Mouse (Mus musculus) kidney, postnatal 25 days (tissue): Measurements from ENCODE around the gene Anapc15-ps.
"Not testable (repeated sequence)": the region's sequence is repeated elsewhere in the genome, so short reads cannot be mapped to it uniquely, and the experiment has no call there.

ENCODE experiments used
- DNase-seq, 2 experiments: peaks; one replicate each; pipeline ENCODE4 v3.0.0; 2021; ENCODE audit warnings: mixed read lengths in 2 of 2

Anapc15-ps gene

DNA sequence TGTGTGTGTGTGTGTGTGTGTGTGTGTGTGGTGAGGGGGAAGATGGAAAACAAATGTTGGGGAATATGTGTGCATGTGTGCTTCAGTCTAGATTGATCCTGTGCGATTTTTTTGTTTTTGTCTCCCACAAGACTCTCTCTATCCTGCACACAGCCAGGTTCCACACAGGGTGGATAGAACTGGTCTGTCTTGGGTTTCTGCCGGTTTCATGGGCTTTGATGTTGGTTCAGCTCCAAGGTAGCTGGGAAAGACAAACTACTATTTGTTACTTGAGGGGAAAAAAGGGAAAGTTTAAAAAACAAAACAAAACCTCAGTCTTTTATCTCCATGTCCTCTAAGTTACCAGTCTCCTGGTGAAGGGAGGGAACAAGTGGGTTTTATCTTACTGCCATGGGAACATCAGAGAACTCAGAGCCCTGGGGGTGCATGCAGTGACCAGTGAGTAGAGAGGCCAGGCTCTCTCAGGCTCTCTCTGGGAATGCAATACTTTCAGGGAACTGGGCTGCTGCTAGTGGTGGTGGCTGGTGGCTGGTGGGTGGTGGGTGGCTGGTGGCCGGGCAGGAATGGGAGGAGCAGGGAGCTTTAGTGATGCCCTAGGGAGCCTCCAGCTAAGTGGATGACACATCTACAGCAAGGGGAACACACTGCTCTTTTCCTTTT, 5.8 kb downstream of the Anapc15-ps start:
- no peak for DNase-seq

DNA sequence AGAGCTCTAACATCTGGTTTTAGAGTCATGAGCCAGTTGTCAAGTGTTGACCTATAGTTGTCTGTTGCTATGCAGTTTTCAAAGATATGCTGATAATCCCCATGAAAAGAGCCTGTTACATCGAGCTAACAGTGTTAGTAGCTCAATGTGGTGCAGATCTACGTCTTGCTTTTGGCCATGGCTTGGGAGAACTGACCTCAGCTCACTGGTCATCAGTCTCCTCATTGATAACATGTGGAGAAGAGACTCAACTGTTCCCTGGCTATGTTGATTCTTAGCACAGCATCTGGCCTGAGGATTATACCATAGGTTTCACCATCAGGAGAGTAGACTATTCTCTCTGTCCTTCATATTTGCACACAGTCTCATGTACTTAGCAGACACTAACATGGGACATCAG, 6.5 kb downstream of the Anapc15-ps start:
- DNase-seq = no peak

DNA sequence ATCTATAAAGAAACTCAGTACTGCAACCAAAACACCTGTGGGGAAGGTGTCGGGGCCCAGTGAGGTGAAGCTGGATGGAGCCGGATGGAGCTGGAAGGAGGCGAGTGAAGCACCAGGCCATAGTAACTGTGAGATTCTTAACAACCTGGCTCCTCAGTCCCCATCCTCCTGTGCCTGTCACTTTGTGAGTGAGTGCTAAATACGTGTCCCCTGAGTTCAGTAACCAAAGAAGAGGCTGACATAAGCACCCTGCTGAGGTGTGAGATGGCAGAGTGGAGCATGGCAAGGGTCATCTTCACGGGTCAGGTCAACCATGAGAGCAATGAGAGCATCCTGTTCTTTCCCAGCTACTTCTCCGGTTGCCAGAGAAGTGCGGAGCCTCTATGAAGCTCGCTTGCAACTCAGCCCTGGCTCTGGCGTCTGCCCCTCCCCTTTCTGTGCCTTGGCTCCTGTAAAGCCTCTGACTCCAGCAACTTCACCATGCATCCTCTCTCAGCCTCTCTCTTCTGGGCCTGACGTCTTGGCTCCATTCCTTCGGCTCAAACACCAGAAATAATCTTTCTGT, 7.7 kb downstream of the Anapc15-ps start:
- peak in 1 of 2 experiments; percentile 28 for DNase-seq

DNA sequence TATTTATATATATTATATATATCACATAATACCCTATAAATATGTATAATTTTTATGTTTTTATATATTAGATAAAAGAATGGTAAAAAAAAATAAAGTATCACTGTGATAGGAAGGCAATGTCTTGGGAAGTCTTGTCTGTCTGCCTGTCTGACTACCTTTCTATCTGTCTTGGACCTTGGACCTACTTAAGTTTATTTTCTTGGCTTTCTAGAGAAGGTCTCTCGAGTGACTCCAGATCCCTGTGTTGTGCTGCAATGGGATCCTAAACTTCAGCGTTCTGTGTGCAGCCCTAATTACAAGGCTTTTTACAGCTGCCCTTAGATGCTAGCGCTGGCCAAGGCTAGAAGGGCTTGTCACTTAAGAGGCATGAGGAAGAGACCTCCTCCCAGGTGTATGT, 8.6 kb downstream of the Anapc15-ps start:
- DNase-seq = no peak

DNA sequence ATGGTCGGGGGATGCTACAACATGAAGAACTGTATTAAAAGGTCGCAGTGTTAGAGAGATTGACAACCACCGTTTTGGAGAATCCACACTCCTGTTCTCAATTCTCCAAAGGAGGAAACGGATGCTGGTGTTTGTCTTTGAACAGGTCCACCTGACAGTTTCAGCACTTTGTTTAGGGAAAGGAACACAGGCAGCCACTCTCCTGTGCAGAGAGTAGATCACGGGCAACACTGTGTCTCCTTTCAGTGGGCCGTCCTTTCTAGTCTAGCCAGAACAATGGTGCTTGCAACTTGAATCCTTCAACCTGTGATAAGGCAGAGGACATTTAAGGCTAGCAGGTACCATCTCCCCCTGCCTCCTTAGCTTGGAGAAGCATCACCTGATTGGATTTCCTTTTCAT, 12.9 kb downstream of the Anapc15-ps start:
- no peak for DNase-seq

DNA sequence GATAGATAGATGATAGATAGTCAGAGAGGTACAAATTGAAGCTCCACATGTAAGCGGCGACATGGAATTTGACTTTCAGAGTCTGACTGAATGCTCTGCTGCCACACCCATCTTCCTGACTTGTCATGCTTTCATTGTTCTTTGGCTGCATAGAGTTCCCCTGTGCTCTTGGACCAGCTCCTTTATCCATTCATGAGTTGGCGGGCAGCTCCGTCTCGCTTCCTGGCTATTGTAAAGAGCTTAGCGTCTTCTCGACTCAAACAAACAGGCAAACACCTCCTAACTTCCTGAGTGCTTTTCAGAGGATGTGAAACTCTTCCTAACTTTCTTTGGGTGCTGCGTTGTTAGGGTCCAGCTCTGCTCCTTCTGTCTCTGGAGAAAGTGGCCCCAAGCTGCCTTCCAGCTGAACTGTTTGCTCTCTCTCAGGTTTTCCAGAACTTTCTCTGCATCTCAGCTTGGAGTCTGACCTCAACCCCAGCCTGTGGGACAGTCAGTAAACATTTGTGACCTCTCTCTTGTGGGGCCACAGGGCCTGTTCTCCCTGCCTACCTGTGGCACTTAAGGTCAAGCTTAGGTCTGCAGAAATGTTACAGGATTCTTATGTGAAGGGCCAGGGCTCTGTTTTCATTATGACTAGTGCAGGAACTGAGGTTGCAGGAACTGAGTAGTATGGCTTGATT, 13.6 kb downstream of the Anapc15-ps start:
- DNase-seq = peak; percentile 39 to 63

DNA sequence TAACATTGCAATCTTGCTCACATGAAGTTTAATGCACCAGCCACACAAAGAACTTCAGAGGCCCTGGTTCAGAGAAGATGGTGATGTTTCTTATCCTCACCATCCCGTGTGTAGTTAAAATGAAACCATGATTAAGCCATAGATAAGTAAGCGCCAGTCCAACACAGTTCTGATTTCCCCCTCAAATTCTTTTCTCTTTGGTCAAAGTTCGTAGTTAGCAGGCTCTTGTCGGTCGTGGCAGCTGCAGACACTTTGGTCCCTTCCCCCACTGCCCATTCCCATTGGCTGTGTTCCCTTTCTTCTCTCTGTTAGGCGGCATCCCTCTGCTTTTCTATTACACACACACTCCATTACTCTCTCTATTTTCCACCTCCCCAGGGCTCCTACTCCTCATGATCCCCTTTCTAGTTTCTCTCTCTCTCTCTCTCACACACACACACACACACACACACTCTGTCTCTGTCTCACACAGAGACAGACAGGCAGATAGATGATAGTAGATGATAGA, 14.4 kb downstream of the Anapc15-ps start:
- DNase-seq = no peak

DNA sequence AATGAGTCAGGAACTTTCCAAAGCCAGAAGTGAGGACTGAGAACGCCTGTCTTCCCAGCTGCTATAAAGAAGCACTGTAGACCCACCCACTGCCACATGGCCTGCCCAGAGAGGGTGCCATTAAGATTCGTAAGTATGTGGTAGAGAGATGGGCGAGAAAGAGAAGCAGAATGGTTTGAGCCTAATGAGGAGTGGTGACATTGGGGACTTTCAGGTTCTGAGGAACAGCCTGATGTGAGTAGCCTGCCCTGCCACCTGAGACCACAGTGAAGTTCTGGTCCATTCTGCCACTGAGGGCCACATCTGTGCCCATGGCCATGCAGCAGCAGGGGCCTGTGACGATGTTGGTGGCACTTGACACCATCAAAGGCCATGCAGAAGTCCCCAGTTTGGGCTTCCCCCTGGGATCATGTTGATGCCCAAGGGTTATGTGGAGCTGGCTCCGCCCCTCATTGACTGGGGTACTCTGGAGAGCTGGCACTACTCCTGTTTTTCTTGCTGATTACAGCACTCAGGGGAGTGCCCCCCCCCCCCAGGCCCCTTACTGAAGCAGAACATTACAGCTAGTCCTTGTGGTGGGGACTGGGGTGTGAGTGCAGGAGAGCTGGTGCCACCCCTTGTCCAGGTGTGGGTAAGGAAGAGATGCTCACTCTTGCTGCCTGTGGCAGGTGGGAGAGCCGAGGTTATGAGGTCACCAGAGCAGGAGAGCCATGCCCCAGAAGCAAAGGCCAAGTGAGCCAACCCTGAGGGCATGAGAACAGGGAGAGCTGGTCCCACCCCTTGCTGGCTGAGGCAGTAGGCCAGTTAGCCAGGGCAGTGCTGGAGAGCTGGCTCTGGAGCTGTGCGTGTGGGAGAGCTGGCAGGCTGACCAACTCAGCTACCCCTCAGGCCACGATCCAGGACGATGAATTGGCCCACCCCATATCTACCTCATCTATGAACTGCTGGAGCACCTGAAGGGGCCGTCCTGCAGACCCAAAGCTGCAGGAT, 16.7 kb downstream of the Anapc15-ps start:
- peak; percentile 36 to 72 for DNase-seq

DNA sequence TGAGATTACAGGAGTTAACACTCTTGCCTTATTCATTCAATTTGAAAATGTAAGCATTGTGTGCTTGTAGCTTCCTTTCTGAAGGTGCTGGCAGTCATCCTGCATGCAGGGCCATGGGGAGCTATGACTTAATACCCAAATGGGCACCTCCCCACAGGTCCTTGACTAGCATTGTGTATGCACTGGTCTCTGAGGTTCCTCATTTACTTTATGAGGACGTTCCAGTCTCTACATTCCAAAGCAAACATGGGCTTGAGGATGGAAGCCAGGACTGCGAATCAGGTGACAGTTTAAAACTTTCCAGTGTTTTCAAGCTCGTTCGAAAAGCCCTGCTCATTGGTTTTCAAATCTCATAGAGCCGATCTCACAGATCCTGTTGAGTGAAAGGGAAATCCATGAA, 21.1 kb downstream of the Anapc15-ps start:
- DNase-seq = no peak

DNA sequence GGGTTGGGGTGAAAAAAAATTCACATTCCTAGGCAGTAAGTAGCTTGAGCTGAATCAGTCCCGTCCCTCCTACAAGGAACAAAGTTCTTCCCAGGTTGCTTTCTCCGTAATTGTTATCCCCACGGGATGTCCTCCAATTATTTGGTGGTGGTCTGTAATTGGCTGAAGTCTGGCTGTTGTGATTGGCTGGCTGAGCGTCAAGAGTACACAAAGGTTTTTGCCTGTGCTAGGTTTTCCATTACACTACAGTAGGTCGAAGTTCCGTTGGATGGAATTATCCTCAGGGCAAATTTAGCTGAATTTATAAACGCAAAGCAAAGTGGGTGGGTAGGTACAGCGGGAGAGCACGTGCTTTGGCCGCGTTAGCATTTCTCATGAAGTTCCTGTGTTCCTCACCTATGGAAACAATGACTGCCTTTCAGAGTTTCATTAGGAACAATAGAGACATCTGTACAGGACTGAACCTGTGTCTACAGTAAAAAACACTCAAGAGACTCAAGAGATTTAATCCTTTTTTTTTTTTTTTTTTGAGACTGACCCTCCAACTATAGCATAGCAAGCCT, 24.8 kb downstream of the Anapc15-ps start:
- no peak for DNase-seq

DNA sequence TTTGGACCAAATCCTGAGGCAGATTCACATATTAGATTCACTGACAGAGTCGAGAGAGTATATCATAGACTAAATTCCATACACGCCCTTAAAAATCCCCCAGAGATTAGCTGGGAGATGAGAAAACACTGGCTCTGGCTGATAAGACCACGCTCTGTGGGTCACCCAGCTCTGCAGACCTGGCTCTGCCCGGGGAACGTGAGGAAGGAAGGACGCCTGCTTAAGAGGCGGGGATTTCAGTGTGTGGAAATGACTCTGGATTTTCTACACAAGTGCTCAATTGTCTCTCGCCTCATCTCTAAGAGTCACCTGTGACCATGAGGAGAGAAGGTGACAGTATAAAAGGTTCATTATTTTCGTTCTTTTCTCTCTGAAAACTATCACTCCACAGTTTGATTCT, 26.1 kb downstream of the Anapc15-ps start:
- no peak for DNase-seq

DNA sequence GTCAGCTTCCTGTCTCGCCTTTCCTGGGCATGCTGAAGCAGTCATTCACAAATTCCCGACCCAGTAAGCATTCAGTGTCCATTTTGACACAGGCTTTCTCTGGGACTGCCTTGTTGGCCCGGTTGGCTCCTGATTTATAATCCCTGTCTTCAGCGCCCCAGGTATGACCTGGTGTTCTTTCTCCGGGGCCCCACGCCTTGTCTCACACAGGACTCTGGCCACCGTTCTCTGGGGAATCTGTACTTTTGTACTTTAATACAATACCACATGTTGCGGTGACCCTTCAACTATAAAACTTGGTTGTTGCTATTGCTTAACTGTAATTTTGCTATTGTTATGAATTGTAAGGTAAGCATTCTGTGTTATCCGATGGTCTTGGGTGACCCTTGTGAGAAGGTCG, 26.7 kb downstream of the Anapc15-ps start:
- peak; percentile 46 to 78 for DNase-seq

DNA sequence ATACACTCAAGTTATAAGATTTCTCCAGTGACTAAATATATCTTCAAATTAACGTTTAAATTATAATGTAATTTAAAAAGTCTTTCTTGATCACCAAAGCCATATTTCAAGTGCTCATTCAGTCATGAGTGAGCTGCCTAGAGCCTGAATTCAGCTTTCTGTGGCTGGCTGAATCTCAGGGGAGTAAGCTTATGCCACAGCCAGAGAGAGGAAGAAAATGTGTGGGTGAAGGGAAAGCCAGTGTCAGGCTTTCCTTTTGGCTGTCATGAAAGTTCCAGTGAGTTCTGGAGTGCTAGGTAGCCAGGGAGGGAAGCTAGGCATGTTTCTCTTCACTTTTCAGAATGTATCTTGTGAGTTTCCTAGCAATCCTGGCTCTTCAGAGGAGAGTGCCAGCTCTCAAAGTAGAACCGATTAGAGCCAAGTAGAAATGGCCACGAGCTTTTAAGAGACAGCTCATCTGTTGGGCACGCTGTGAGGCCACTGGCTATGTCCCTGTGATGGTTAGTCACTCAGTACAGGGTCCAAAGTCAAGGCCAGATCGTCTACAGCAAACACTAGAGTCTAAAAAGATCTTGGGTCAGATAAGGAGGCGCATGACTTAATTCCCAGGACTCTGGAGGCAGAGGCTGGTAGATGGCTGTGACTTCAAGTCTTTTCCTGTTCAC, 29.4 kb downstream of the Anapc15-ps start:
- peak; percentile 31 to 53 for DNase-seq

DNA sequence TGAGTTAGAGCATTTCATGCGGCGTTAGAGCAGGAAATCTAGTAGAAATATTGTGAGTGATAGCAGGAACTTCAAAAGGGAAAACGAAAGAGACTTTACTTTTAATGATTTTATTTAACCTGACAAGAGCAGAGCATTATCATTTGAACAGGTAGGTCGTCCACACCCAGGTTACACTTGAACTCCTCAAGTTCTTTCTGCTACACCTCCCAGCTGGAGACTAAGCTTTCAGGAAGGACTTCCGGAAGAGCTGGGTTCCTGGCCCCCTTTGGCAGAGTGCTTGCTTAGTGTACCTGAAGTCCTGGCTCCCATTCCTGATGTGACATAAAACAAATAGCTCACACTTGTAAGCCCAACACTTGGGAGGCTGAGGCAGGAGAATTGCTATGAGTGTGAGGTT, 30.2 kb downstream of the Anapc15-ps start:
- DNase-seq = no peak

DNA sequence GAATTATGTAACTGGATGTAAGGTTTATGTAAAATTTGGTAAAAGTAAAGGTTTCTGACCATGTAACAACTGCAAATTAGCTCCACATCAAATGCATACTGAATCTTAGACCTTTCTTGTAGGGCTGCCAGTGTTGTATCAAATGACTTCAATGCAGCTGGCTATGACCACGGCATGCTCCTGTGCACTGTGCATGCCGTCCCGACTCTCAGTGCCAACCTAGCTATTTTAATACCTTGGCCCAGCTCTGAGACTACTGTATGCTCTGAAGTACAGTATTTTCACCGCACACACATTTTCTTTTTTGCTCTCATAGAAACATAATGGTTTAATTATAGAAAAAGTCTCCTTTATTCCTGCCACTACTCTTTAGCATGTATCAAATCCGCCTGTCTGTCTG, 31.9 kb downstream of the Anapc15-ps start:
- no peak for DNase-seq

DNA sequence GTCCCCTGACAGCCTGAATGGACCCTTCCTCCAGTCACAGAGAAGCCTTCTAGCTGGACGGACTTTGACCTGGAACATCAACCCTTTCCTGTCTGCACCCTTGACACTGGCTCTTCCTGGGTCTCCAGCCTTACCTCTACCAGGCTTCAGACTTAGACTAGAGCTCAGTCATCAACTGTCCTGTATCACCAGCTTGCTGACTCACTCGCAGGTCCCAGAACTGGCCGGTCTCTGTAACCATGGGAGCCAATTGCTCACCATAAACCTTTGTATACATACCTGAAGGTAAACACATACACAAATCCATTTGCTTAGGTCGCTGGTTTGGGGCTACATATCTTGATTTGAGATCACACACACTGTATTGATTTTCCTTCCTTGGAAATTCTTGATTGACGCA, 33.8 kb downstream of the Anapc15-ps start:
- DNase-seq = no peak

DNA sequence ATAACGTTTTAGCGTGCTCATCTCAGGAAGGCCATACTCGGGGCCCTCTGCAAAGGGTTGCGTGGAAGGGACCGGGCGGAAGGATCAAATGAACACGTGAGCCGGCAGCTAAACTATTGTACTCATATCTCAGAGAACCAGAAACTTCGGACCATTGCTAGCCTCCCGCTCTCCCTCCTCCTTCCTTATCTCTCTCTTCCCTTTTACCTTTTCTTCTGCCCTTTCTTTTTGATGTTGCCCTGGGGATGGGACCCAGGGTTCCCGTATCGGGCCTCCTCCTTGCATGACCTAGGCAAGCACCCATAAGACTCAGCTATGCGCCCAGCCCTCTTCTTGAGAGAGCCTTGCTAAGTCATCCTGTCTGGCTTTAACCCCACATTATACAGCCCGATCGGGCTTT, 38.5 kb downstream of the Anapc15-ps start:
- no peak for DNase-seq

DNA sequence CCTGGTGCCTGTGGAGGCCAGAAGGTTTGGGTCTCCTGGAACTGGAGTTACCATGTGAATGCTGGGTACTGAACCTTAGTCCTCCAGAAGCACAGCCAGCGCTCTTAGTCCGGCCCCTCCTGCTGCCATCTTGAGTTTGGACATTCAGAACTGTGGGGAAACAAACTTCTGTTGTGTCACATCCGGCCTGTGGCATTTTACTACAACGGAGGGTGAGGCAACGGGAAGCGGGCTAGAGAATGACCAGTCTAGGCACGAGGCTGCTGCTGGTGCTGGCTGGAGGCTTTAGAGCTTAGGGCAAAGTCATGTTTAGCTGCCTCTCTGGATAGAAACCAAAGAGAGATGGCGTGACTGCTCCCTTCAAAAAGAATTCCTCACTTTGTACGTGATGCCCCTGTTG, 39.0 kb downstream of the Anapc15-ps start:
- no peak for DNase-seq

DNA sequence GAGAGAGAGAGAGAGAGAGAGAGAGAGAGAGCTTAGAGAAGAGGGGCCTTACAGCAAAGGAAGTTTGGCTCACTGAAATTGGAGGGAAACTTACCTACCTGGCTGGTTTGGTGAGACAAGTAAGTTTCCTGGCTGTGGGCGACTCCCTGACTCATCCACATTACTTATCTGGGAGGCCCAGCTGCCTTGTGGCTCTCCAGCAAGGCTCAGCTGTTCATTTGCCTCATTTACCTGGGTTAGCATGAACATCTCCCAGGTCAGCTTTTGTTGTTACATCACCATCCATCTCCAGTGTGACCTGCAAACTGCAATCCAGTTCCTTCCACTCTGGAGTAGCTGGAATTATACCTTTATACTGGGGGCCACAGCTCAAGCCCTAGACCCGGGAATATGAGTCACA, 41.7 kb downstream of the Anapc15-ps start:
- DNase-seq = no peak

DNA sequence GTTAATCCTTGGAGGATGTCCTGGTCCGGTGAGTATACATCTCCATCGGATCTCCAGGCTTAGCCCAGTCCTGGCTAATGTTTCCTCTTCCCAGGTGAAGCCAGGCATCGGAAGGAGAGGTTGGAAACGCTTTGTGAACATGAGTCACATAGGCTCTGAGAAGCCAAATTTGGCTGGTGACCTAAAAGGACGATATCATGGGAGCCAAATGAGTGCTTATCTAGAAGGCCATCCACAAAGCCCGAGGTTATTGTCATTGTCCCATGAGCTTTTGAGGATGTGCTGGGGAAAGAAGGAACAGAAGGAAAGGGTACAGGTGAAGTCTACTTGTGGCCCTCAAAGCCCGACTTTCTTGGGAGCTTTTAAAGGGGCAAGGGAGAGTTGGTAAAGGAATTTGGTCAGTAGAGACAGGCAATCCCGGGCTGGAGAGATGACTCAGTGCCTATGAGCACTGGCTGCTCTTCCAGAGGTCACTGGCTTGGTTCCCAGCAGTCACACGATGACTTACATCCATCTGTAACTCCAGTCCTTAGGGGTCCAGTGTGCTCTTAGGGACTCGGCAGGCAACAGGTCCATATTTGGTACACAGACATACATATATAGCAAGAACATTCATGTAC, 42.4 kb downstream of the Anapc15-ps start:
- no peak for DNase-seq

DNA sequence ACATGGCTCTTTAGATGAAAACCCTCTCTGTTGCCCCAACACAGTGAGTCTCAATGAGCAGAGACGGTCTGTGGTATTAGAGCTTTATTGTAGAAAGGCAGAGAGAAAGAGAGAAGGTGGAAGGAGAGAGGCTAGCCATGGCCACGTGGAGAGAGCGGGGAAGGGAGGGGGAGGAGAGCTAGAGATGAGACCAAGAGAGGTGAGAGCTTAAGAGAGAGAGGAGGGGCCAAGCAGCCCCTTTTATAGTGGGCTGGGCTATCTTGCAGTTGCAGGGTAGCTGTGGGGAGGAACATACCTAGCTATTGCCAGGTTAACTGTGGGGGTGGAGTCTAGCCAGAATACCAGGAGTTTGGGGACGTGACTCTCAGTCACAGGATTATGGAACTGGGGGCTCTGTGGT, 43.1 kb downstream of the Anapc15-ps start:
- not testable (repeated sequence) for DNase-seq

DNA sequence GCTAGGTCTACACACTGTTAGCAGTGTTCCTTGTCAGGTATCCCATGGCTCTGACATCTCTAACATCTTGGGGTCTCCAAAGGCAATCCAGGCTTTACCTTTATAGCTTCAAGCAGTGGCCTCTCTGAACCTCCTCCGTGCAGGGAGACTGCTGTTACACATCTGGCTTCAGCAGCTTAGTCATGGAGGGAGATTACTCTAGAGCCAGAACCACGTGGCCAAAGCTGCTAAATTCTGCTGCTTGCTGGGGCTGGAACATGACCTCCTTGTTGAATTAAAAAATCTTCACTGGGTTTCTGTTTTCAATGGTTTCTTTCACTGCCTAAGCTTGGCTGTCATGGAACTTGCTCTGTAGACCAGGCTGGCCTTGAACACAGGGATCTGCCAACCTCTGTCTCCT, 44.9 kb downstream of the Anapc15-ps start:
- no peak for DNase-seq
